Comparison of ENCODE assay signal across 22 mouse cellular contexts in the genomic region with DNA sequence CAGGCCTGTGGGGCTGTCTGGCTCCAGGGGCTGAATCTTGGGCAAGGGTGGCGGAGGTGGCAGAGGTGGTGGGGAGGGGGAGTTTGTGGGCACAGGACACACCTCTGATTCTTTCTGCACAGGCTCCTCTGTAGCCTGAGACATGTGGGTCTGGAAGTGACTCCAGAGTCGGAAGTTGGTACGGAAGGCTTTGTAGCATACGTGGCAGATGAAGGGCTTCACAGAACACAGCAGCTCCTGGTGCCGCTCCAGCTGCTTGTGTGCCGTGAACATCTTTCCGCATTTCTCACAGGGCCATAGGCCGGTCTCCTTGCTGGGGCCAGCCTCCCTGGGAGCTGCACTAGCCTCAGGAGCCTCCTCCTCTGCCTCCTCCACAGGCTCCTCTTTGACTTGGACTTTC. TPM values are rescaled to one million over a fixed set of nuclear protein-coding genes. Genes with fewer than 3 reads are reported as not detected.
DNase-seq lines count a peak whose midpoint lies in the region; TF ChIP-seq lines count a peak whose summit lies in the region.
"Had no signal": no experiment of that assay in that cellular context is flagged by ENCODE, and none has a peak within 500 bp of the region (broad histone marks: within the 10 kb centered on the region; RNA-seq: fewer than 3 reads in every experiment).

No protein-coding gene starts in this region.

- no peaks in the 10 kb centered on the region for H3K9me3 ChIP-seq in heart, embryonic 10.5 days
- no peaks in the 10 kb centered on the region for H3K9me3 ChIP-seq in E14TG2a.4 (ENCODE audit: low read length)
- H3K9me3 ChIP-seq: G1E had no signal

- H3K4me1 ChIP-seq in heart, embryonic 10.5 days: peaks cover 13% of the 10 kb centered on the region; the same call in 1 of the 2 replicates
- peaks cover 33% of the 10 kb centered on the region for H3K4me1 ChIP-seq in E14TG2a.4 (replicated peaks; ENCODE audit: low read depth, low read length)

- 92% methylated on average over 8 of the region's 8 CpGs for WGBS in heart, embryonic 10.5 days

- no peak for TF ChIP-seq CTCF in E14TG2a.4 (conservative IDR thresholded peaks at IDR 0.05; ENCODE audit: low read length)

- H3K4me3 ChIP-seq in heart, embryonic 10.5 days: no peak overlapping the region
- H3K4me3 ChIP-seq in E14TG2a.4 (replicated peaks; ENCODE audit: low read length): peak overlapping the region; percentile 46

- no peak overlapping the region for H3K27ac ChIP-seq in heart, embryonic 10.5 days

- peaks cover 38% of the 10 kb centered on the region for H3K36me3 ChIP-seq in heart, embryonic 10.5 days
- peaks cover 71% of the 10 kb centered on the region for H3K36me3 ChIP-seq in E14TG2a.4 (ENCODE audit: insufficient read depth, low read length)

- H3K27me3 ChIP-seq in heart, embryonic 10.5 days (ENCODE audit: insufficient read depth, poor library complexity, severe bottlenecking): no peaks in the 10 kb centered on the region
- H3K27me3 ChIP-seq in E14TG2a.4 (ENCODE audit: insufficient read depth, low read length): no peaks in the 10 kb centered on the region
- H3K27me3 ChIP-seq: CH12.LX, Patski had no signal

- peak; percentile 65 for DNase-seq in heart, embryonic 10.5 days (ENCODE audit: low spot score)
- no peak for DNase-seq in heart, adult 9 months (ENCODE audit: low spot score in 2 of 2)
- peak; percentile 11 to 54 for DNase-seq in spleen, postnatal 4 days (ENCODE audit: low spot score in 2 of 2)
- no peak for DNase-seq in spleen, postnatal 14 days (ENCODE audit: low spot score in 2 of 2)
- DNase-seq in R1 (ENCODE audit: low read depth, low spot score): peak; percentile 13
- no peak for DNase-seq in gastrocnemius, postnatal 4 days (ENCODE audit: low spot score in 2 of 2)
- DNase-seq in right cerebral cortex, postnatal 36 days (ENCODE audit: low spot score in 2 of 2): no peak
- DNase-seq: adrenal gland, adult 2 months; adrenal gland, adult 8-10 months; adrenal gland, postnatal 10 days; adrenal gland, postnatal 14 days; adrenal gland, postnatal 25 days; adrenal gland, postnatal 36 days; B cell, adult 2 months; cerebellum, adult 11 months; cerebellum, adult 11-12 months; cerebellum, adult 18-20 months; cerebellum, adult 2 months had no signal

RNA-seq across cellular contexts. Expression of a gene that starts 12.3 kb away (rescaled TPM):
- polyA plus RNA-seq in heart, embryonic 10.5 days (2016; fragmentation: Nextera tagmentation; extraction: Ambion mirVana): 16.3 and 18.4 TPM in 2 replicates
- total RNA-seq in gastrocnemius, postnatal 4 days (2021): 10 to 100 TPM; 44.9 to 58.0 TPM

RNA-seq across cellular contexts. Expression of a gene that starts 12.4 kb away (rescaled TPM):
- 10.1 and 10.2 TPM in 2 replicates for polyA plus RNA-seq in heart, embryonic 10.5 days (2016; fragmentation: Nextera tagmentation; extraction: Ambion mirVana)
- 10 to 100 TPM; 15.5 to 17.0 TPM for total RNA-seq in gastrocnemius, postnatal 4 days (2021)

RNA-seq across cellular contexts. Expression of a gene that starts 47.1 kb away (rescaled TPM):
- 15.3 and 20.1 TPM in 2 replicates for polyA plus RNA-seq in heart, embryonic 10.5 days (2016; fragmentation: Nextera tagmentation; extraction: Ambion mirVana)
- 10 to 100 TPM in 1 of 2 experiments, 1 to 10 TPM in 1; 9.1 to 21.0 TPM for total RNA-seq in gastrocnemius, postnatal 4 days (2021)

Comparison
In these comparisons a context has a peak if more than half of its experiments do, and no peak if none do; other contexts are left out.
1. DNase-seq: peak in heart, embryonic 10.5 days (single experiment), spleen, postnatal 4 days (2 of 2) and R1 (single experiment); none in heart, adult 9 months (0 of 2), spleen, postnatal 14 days (0 of 2), gastrocnemius, postnatal 4 days (0 of 2) and right cerebral cortex, postnatal 36 days (0 of 2).